Mouse (Mus musculus): ENCODE measurements around the gene Olfr1506. TPM values are rescaled to one million over a fixed set of nuclear protein-coding genes. Genes with fewer than 3 reads are reported as not detected.
"Not testable (repeated sequence)": the region's sequence is repeated elsewhere in the genome, so short reads cannot be mapped to it uniquely, and the experiment has no call there.

Gene Olfr1506
- not detected in 2 replicates for polyA plus RNA-seq (2016; fragmentation: Nextera tagmentation; extraction: Ambion mirVana)

DNA sequence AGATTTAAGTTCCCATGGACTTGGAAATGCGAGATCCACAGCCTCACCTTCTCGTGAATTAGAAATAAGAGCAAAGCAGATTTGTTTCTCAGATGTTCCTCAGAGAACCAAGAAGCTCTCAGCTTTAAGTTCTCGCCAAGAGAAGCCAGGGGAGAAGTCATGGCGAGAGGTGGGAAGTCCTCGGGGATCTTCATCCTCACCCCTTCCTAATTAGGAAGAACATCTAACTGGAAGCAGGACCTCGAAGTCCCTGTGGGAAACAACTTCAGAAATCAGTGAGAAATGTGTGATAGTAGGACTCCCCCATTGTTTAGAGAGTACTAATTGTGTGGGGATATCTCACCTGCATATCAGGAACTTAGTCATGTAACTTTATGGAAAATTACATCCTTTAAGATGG lies at the start of gene Olfr1506:
TSS of gene Olfr1506 (minus strand) at position 101 of the 400 bp plus-strand sequence.
- ATAC-seq (ENCODE audit: low FRiP score, low read depth); H3K4me3 ChIP-seq; H3K9ac ChIP-seq (replicated peaks); H3K4me1 ChIP-seq; H3K27me3 ChIP-seq; H3K4me2 ChIP-seq (replicated peaks); H3K36me3 ChIP-seq; H3K9me3 ChIP-seq; H3K27ac ChIP-seq (replicated peaks): not testable (repeated sequence)
- WGBS: no CpG with 5 or more reads among the region's 6 CpGs

DNA sequence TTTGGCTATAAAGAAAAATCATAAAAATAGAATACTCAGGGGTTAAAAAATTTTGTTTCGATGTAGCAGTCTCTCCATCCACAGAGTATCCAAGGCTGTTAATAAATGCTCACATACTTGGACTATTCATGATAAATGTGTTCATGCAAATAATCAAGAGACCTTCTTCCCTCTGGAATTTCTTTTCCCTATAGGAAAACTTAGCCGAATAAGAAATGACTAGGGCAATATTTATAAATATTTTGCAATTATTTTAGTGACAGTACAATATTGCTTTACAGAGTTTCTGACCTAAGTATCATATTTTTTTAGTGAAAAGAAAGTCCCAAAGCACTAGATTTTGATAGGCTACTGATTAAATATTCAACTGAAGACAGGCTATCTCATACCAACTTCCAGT lies 46.6 kb upstream of the Olfr1506 start, which contains the start of gene Olfr1271:
TSS of gene Olfr1271 (minus strand) at position 101 of the 400 bp plus-strand sequence.
- H3K9me3 ChIP-seq: no peaks in the 10 kb centered on the region
- no peaks in the 10 kb centered on the region for H3K27me3 ChIP-seq
- WGBS: 87% methylated on average over 2 of the region's 2 CpGs
- no peak within 1 kb of the TSS for H3K4me3 ChIP-seq
- H3K9ac ChIP-seq (replicated peaks): no peak within 1 kb of the TSS
- ATAC-seq (ENCODE audit: low FRiP score, low read depth): no peak
- H3K27ac ChIP-seq (replicated peaks): no peak within 1 kb of the TSS
- no peaks in the 10 kb centered on the region for H3K4me1 ChIP-seq
- no peaks in the 10 kb centered on the region for H3K36me3 ChIP-seq
- H3K4me2 ChIP-seq (replicated peaks): no peak within 1 kb of the TSS

DNA sequence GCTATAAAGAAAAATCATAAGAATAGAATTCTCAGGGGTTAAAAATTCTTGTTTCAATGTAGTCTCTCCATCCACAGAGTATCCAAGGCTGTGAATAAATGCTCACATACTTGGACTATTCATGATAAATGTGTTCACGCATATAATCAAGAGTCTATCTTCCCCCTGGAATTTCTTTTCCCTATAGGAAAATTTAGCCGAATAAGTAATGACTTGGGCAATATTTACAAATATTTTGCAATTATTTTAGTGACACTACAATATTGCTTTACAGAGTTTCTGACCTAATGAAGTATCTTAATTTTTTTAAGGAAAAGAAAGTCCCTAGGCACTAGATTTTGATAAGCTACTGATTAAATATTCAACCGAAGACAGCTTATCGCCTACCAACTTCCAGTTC lies 33.2 kb upstream of the Olfr1506 start, which contains the start of gene Olfr142:
TSS of gene Olfr142 (minus strand) at position 101 of the 400 bp plus-strand sequence.
- no peak for ATAC-seq (ENCODE audit: low FRiP score, low read depth)
- Histone ChIP-seq H3K9ac (replicated peaks) (no peak within 1 kb of the TSS), H3K36me3 (no peaks in the 10 kb centered on the region), H3K4me2 (replicated peaks) (no peak within 1 kb of the TSS), H3K4me3 (no peak within 1 kb of the TSS), H3K27me3 (no peaks in the 10 kb centered on the region), H3K9me3 (no peaks in the 10 kb centered on the region), H3K27ac (replicated peaks) (no peak within 1 kb of the TSS), H3K4me1 (no peaks in the 10 kb centered on the region)
- WGBS: 91% methylated on average over 4 of the region's 4 CpGs

DNA sequence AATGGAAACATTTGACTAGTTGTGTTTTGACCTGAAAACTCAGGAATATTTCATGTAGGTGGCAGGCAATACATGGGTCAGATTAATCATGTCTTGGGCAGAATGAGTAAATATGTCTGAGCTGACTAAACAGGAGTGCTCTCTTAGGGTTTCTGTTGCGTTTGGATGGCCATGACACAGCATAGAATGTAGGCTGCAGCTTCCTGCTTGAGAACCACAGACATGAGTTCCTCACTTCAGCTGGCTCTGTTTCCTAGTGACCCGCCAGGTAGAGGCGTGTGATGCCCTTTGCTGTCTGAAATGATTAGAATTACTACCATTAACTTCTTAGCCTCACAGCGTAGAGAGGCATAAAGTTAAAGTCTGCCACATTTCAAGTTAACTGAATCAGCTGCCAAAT lies 24.7 kb downstream of the Olfr1506 start:
- H3K36me3 ChIP-seq; H3K4me1 ChIP-seq; H3K27ac ChIP-seq (replicated peaks); H3K4me2 ChIP-seq (replicated peaks); H3K4me3 ChIP-seq; H3K27me3 ChIP-seq; H3K9me3 ChIP-seq; ATAC-seq (ENCODE audit: low FRiP score, low read depth); H3K9ac ChIP-seq (replicated peaks): not testable (repeated sequence)
- WGBS: no CpG with 5 or more reads among the region's 4 CpGs

DNA sequence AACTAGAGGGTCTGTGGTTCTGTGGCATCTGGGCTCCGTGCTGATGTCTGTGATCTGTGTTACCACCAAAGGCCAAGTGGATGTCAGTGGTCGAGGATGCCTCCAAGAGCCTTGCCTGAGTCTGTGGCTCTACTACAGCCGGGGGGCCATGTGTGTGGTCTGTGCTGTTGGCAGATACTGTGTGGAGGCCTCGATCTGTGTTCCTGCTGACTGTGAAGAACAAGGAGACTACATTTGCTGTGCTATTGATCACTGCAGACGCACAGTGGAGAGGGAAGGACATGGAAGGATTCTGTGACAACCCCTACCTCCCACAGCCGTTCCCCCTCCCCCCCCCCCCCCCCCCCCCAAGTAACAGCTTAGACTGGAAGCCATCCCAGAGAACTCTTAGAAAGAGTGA lies 29.0 kb downstream of the Olfr1506 start:
- not testable (repeated sequence) for H3K4me2 ChIP-seq (replicated peaks); H3K27me3 ChIP-seq; H3K36me3 ChIP-seq; H3K4me3 ChIP-seq; H3K9ac ChIP-seq (replicated peaks); H3K9me3 ChIP-seq; H3K27ac ChIP-seq (replicated peaks); H3K4me1 ChIP-seq
- peak; percentile 38; the same call in 1 of the 2 replicates for ATAC-seq (ENCODE audit: low FRiP score, low read depth)
- WGBS: no CpG with 5 or more reads among the region's 6 CpGs

DNA sequence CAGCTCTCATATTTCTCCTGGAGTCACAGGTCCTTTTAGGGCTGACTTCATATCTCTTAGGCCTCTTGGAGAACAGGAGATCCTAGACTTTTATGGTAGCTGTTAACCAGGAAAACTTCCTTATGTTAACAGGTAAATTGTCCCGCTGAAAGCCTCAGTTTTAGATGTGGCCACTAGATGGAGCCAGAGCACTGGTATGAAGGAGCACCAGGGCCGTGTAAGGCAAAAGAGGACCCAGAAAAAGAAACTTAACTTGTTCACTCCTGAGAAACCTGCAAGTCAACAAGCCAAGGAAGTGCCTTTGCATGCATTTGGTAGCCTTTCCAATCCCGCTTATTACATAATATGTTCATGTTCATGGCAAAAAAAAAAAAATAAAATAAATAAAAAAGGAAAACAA lies 29.5 kb downstream of the Olfr1506 start:
- ATAC-seq (ENCODE audit: low FRiP score, low read depth): peak; percentile 52; the same call in 1 of the 2 replicates
- H3K4me3 ChIP-seq; H3K4me2 ChIP-seq (replicated peaks); H3K4me1 ChIP-seq; H3K36me3 ChIP-seq; H3K27me3 ChIP-seq; H3K9ac ChIP-seq (replicated peaks); H3K9me3 ChIP-seq; H3K27ac ChIP-seq (replicated peaks): not testable (repeated sequence)
- no CpG with 5 or more reads among the region's 3 CpGs for WGBS

DNA sequence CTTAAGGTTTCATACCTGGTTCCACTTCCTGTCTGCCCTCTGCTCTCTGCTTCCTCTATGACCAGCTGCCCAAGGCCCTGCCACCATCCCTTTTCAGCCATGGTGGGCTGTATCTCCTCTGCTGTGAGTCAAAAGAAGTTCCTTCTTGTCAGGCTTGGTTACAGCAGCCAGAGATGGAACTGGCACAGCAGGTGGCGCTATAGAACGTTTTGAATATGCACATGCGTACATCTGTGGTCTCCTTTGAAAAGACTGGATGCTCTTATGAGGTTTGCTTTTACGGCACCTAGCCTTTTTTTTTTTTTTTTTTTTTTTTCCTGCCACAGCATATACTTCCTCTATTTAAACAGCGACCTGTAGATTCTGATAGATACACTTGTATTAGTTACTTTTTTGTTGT lies 37.2 kb downstream of the Olfr1506 start:
- not testable (repeated sequence) for H3K9ac ChIP-seq (replicated peaks); H3K4me1 ChIP-seq; H3K27me3 ChIP-seq; H3K27ac ChIP-seq (replicated peaks); H3K36me3 ChIP-seq; H3K4me3 ChIP-seq; H3K4me2 ChIP-seq (replicated peaks); H3K9me3 ChIP-seq; ATAC-seq (ENCODE audit: low FRiP score, low read depth)
- no CpG with 5 or more reads among the region's 5 CpGs for WGBS

DNA sequence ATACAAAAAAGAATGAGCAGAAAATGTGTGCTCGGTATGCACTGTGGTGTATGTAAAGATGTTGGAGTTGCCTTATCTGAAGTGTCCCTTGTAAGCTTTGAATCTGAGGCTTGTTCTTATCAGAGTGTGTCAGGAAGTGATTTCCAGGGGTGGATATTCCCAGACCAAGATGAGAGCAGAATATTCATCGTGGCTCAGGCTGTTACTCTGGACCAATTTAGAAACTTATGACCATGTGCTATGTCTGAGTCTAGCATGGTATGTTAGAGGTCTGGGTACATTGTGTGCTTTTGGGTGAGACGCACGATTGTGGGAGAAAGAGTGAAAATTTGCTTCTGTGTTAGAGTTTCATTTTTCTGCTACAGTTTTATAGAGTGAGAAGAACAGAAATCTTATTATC lies 38.2 kb downstream of the Olfr1506 start:
- not testable (repeated sequence) for H3K27me3 ChIP-seq; H3K4me2 ChIP-seq (replicated peaks); H3K4me3 ChIP-seq; H3K4me1 ChIP-seq; ATAC-seq (ENCODE audit: low FRiP score, low read depth); H3K36me3 ChIP-seq; H3K9me3 ChIP-seq; H3K9ac ChIP-seq (replicated peaks); H3K27ac ChIP-seq (replicated peaks)
- WGBS: no CpG with 5 or more reads among the region's 4 CpGs

Other genes with a start within 250 kb of the Olfr1506 start
- gene Olfr1261, start 233.3 kb downstream of the Olfr1506 start, polyA plus RNA-seq (2016; fragmentation: Nextera tagmentation; extraction: Ambion mirVana): not detected in 2 replicates
- gene Olfr1262, start 224.3 kb downstream of the Olfr1506 start, polyA plus RNA-seq (2016; fragmentation: Nextera tagmentation; extraction: Ambion mirVana): not detected in 2 replicates
- gene Olfr1263, start 212.4 kb downstream of the Olfr1506 start, polyA plus RNA-seq (2016; fragmentation: Nextera tagmentation; extraction: Ambion mirVana): not detected in 2 replicates
- gene Olfr1264, start 198.9 kb downstream of the Olfr1506 start, polyA plus RNA-seq (2016; fragmentation: Nextera tagmentation; extraction: Ambion mirVana): not detected in 2 replicates
- gene Olfr1265, start 189.2 kb downstream of the Olfr1506 start, polyA plus RNA-seq (2016; fragmentation: Nextera tagmentation; extraction: Ambion mirVana): not detected in 2 replicates
- not detected in 2 replicates for gene Olfr140, start 160.9 kb downstream of the Olfr1506 start, polyA plus RNA-seq (2016; fragmentation: Nextera tagmentation; extraction: Ambion mirVana)
- gene Olfr1269, start 103.1 kb downstream of the Olfr1506 start, polyA plus RNA-seq (2016; fragmentation: Nextera tagmentation; extraction: Ambion mirVana): not detected in 2 replicates
- not detected in 2 replicates for gene Olfr32, start 82.2 kb downstream of the Olfr1506 start, polyA plus RNA-seq (2016; fragmentation: Nextera tagmentation; extraction: Ambion mirVana)
- gene Olfr1270, start 71.4 kb downstream of the Olfr1506 start, polyA plus RNA-seq (2016; fragmentation: Nextera tagmentation; extraction: Ambion mirVana): not detected in 2 replicates
- gene Olfr142, start 33.1 kb upstream of the Olfr1506 start, polyA plus RNA-seq (2016; fragmentation: Nextera tagmentation; extraction: Ambion mirVana): not detected in 2 replicates
- not detected in 2 replicates for gene Olfr1271, start 46.5 kb upstream of the Olfr1506 start, polyA plus RNA-seq (2016; fragmentation: Nextera tagmentation; extraction: Ambion mirVana)
- gene Olfr1272, start 68.3 kb upstream of the Olfr1506 start, polyA plus RNA-seq (2016; fragmentation: Nextera tagmentation; extraction: Ambion mirVana): not detected in 2 replicates
- not detected in 2 replicates for gene Gm13769, start 97.7 kb upstream of the Olfr1506 start, polyA plus RNA-seq (2016; fragmentation: Nextera tagmentation; extraction: Ambion mirVana)
- gene Olfr1274-ps, start 174.2 kb upstream of the Olfr1506 start, polyA plus RNA-seq (2016; fragmentation: Nextera tagmentation; extraction: Ambion mirVana): not detected in 2 replicates

Measured in midbrain, embryonic 12.5 days (tissue).